Mouse (Mus musculus) adrenal gland, postnatal 0 days (tissue): Measurements from ENCODE around the gene Klk1b11. TPM values are rescaled to one million over a fixed set of nuclear protein-coding genes. Genes with fewer than 3 reads are reported as not detected.

Experiments used
- polyA plus RNA-seq: library from polyadenylated mRNA; unstranded; fragments of >200 nt; fragmentation: Nextera tagmentation; extraction: Ambion mirVana; gene quantifications from 2 replicates; pipeline ENCODE4 v1.2.1, GENCODE M21; 2015

Gene Klk1b11
- not detected in 2 replicates for polyA plus RNA-seq

DNA sequence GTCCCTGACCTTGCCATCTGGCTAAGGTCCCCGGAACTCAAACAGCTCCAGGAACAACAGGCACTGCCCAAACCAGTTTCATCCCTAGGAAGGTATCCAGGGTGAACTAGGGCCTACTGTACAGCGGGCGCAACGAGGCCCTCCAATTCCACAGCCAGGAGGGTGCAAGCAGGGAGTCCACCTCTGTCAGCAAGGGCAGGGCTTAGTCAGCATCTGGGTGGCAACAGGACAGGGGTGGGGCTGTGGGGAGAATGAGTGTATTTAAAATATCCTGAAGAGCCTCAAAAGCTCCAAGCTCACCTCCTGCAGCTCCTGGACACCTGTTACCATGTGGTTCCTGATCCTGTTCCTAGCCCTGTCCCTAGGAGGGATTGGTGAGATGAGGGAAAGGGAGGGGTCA, at the start of gene Klk1b11:
TSS of gene Klk1b11 (plus strand) at position 301 of the 400 bp plus-strand sequence.

DNA sequence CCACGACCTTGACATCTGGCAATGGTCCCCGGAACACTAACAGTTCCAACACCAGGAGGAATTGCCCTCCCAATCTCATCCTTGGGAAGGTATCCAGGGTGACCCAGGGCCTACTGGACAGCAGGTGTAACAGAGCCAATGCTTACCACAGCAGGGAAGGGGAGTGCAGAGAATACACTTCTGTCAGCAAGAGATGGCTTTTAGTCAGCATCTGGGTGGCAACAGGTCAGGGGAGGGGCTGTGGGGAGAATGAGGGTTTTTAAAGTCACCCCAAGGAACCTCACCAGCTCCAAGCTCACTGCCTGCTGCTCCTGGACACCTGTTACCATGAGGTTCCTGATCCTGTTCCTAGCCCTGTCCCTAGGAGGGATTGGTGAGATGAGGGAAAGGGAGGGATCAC, 45.3 kb upstream of the Klk1b11 start, which contains the start of gene Klk1b8:
TSS of gene Klk1b8 (plus strand) at position 301 of the 400 bp plus-strand sequence.

GRCm38 (mm10) chr7:43966451-43966850, 29.2 kb upstream of the Klk1b11 start, which contains the start of gene Klk1b1:
Klk1b1 (plus strand) TSS chr7:43966751.

GRCm38 (mm10) chr7:43975761-43976160, 19.9 kb upstream of the Klk1b11 start, which contains the start of gene Klk1b9:
Klk1b9 (plus strand) TSS chr7:43976061.

GRCm38 (mm10) chr7:44011868-44012267, 16.2 kb downstream of the Klk1b11 start, which contains the start of gene Klk1b26:
Klk1b26 (plus strand) TSS chr7:44012168.

Other genes with a start within 250 kb of the Klk1b11 start
- not detected in 2 replicates for gene Klk12, start 227.0 kb upstream of the Klk1b11 start, polyA plus RNA-seq
- 0.14 and 0.38 TPM in 2 replicates for gene Klk11, start 221.3 kb upstream of the Klk1b11 start, polyA plus RNA-seq
- gene Klk10, start 214.8 kb upstream of the Klk1b11 start, polyA plus RNA-seq, result 2.2 and 3.9 TPM in 2 replicates
- 0.19 TPM in 1 of 2 replicates, not detected in the other for gene Klk9, start 204.0 kb upstream of the Klk1b11 start, polyA plus RNA-seq
- gene Klk8, start 198.3 kb upstream of the Klk1b11 start, polyA plus RNA-seq, result 7.3 and 16.9 TPM in 2 replicates
- gene Klk7, start 184.6 kb upstream of the Klk1b11 start, polyA plus RNA-seq, result 0.17 TPM in 1 of 2 replicates, not detected in the other
- gene Klk6, start 171.4 kb upstream of the Klk1b11 start, polyA plus RNA-seq, result not detected in 2 replicates
- not detected in 2 replicates for gene Klk5, start 153.9 kb upstream of the Klk1b11 start, polyA plus RNA-seq
- gene Klk4, start 114.7 kb upstream of the Klk1b11 start, polyA plus RNA-seq, result not detected in 2 replicates
- gene Klk15, start 62.1 kb upstream of the Klk1b11 start, polyA plus RNA-seq, result not detected in 2 replicates
- gene Klk1b8, start 45.2 kb upstream of the Klk1b11 start, polyA plus RNA-seq, result not detected in 2 replicates
- gene Klk1b1, start 29.1 kb upstream of the Klk1b11 start, polyA plus RNA-seq, result not detected in 2 replicates
- gene Klk1b9, start 19.8 kb upstream of the Klk1b11 start, polyA plus RNA-seq, result not detected in 2 replicates
- not detected in 2 replicates for gene Klk1b26, start 16.3 kb downstream of the Klk1b11 start, polyA plus RNA-seq
- gene Klk1b27, start 56.4 kb downstream of the Klk1b11 start, polyA plus RNA-seq, result not detected in 2 replicates
- gene Klk1b21, start 106.5 kb downstream of the Klk1b11 start, polyA plus RNA-seq, result not detected in 2 replicates
- not detected in 2 replicates for gene Klk1b22, start 116.8 kb downstream of the Klk1b11 start, polyA plus RNA-seq
- gene Klk1b16, start 140.9 kb downstream of the Klk1b11 start, polyA plus RNA-seq, result not detected in 2 replicates
- gene Klk1b24, start 192.4 kb downstream of the Klk1b11 start, polyA plus RNA-seq, result not detected in 2 replicates
- not detected in 2 replicates for gene Klk1b3, start 202.3 kb downstream of the Klk1b11 start, polyA plus RNA-seq
- gene Klk1b4, start 211.6 kb downstream of the Klk1b11 start, polyA plus RNA-seq, result not detected in 2 replicates
- gene Klk1b5, start 220.1 kb downstream of the Klk1b11 start, polyA plus RNA-seq, result not detected in 2 replicates
- gene Klk1, start 229.5 kb downstream of the Klk1b11 start, polyA plus RNA-seq, result 0.37 and 1.4 TPM in 2 replicates
- gene Gm36864, start 240.3 kb downstream of the Klk1b11 start, polyA plus RNA-seq, result 0.17 TPM in 1 of 2 replicates, not detected in the other